Mouse (Mus musculus) myocyte (in vitro differentiated cells): ENCODE data around the gene Rpp40.

Experiments
- CEBPB ChIP-seq: IDR thresholded peaks from 2 replicates; pipeline ENCODE4 v1.6.1; 2011; ENCODE audit warnings: mild to moderate bottlenecking, moderate library complexity; ENCODE audit not compliant: poor library complexity, insufficient read depth, severe bottlenecking
- E2F4 ChIP-seq: IDR thresholded peaks from one replicate; pipeline ENCODE4 v1.6.1; 2011; ENCODE audit warnings: mild to moderate bottlenecking, control low read depth, moderate library complexity; ENCODE audit not compliant: insufficient read depth
- MAX ChIP-seq: IDR thresholded peaks from one replicate; pipeline ENCODE4 v1.6.1; 2011; ENCODE audit warnings: low read depth, mild to moderate bottlenecking, control low read depth
- MYOD1 ChIP-seq, 3 experiments: IDR thresholded peaks; one replicate each; pipeline ENCODE4 v1.6.1; 2011; ENCODE audit warnings: control low read depth in 2 of 3, low read depth in 2 of 3, mild to moderate bottlenecking in 2 of 3, moderate library complexity in 1 of 3; ENCODE audit not compliant: insufficient read length in 2 of 3, control insufficient read depth in 1 of 3
- MYOG ChIP-seq, 3 experiments: IDR thresholded peaks; one replicate each; pipeline ENCODE4 v1.6.1; 2011; ENCODE audit warnings: control low read depth in 2 of 3, low read depth in 2 of 3, mild to moderate bottlenecking in 2 of 3; ENCODE audit not compliant: insufficient read length in 2 of 3, control insufficient read depth in 1 of 3, insufficient read depth in 1 of 3
- POLR2A ChIP-seq: IDR thresholded peaks from one replicate; pipeline ENCODE4 v1.6.1; 2011; ENCODE audit warnings: low read depth, mild to moderate bottlenecking, control low read depth, moderate library complexity; ENCODE audit not compliant: insufficient read length
- POLR2AphosphoS2 ChIP-seq: IDR thresholded peaks from one replicate; pipeline ENCODE4 v1.6.1; 2011; ENCODE audit warnings: low read depth, control low read depth; ENCODE audit not compliant: insufficient read length
- TCF12 ChIP-seq: IDR thresholded peaks from one replicate; pipeline ENCODE4 v1.6.1; 2011; ENCODE audit warnings: mild to moderate bottlenecking, control low read depth; ENCODE audit not compliant: poor library complexity, insufficient read depth, severe bottlenecking
- TCF3 ChIP-seq: IDR thresholded peaks from one replicate; pipeline ENCODE4 v1.6.1; 2011; ENCODE audit warnings: low read depth, control low read depth; ENCODE audit not compliant: insufficient read length
- USF1 ChIP-seq: IDR thresholded peaks from one replicate; pipeline ENCODE4 v1.6.1; 2011; ENCODE audit warnings: low read depth, mild to moderate bottlenecking, control low read depth, moderate library complexity

- TF ChIP-seq POLR2A (no peak), POLR2AphosphoS2 (no peak), MAX (no peak), USF1 (no peak), E2F4 (no peak), TCF12 (no peak), MYOG (IDR thresholded peaks at IDR 0.05; ENCODE audit: control insufficient read depth in 1 of 3, insufficient read depth in 1 of 3, insufficient read length in 2 of 3, low read depth in 2 of 3) (no peak), TCF3 (no peak), MYOD1 (IDR thresholded peaks at IDR 0.05; ENCODE audit: control insufficient read depth in 1 of 3, insufficient read length in 2 of 3, low read depth in 2 of 3) (no peak), CEBPB (no peak)
Measured at GRCm38 (mm10) chr13:35949814-35950455, 43.8 kb upstream of the Rpp40 start.
